Comparison of ENCODE assay signal across 21 mouse cellular contexts in the genomic region with DNA sequence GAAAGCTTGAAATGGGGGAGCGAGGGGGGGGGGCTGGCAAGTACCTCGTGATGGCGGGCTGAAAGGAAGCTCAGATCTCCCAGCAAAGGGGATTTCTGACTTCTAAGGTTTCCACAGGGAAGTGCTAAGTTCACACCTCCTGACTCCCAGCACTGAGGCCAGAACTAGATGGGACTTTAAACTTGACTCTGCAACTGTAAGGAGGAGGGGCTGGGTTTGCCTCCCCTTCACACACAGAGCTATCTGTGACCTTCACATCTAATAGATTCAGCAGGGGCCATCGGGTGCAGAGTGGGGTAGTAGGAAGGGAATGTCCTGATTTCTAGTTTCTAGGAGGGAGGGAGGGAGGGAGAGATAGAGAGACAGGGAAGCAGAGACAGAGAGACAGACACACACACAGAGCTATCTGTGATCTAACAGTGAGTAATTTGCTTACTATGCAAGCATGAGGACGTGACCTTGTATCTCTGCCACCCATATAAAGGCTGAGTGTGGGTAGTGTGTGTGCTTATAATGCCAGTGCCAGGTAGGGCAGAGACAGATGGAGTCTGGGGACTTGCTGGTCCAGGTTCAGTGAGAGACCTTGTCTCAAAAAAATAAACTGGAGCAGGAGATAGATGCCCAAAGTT.
A peak's percentile ranks its signal among the peaks of the same experiment; 100 is the strongest.
DNase-seq lines count a peak whose midpoint lies in the region; ATAC-seq and TF ChIP-seq lines count a peak whose summit lies in the region.
"Had no signal": no experiment of that assay in that cellular context is flagged by ENCODE, and none has a peak within 500 bp of the region (broad histone marks: within the 10 kb centered on the region; RNA-seq: fewer than 3 reads in every experiment).

No protein-coding gene starts in this region.

- no peak overlapping the region for H3K27ac ChIP-seq in heart, embryonic 12.5 days (ENCODE audit: poor library complexity, severe bottlenecking)
- H3K27ac ChIP-seq in heart, embryonic 11.5 days (ENCODE audit: low read depth, low read length), result no peak overlapping the region
- no peak overlapping the region for H3K27ac ChIP-seq in intestine, embryonic 14.5 days (ENCODE audit: low read depth)
- no peak overlapping the region for H3K27ac ChIP-seq in intestine, postnatal 0 days (ENCODE audit: low read depth, low read length)
- H3K27ac ChIP-seq in stomach, embryonic 14.5 days (ENCODE audit: low read length), result no peak overlapping the region
- H3K27ac ChIP-seq: embryonic facial prominence, embryonic 10.5 days; gastrocnemius, adult 2 months; lung, embryonic 15.5 days; macrophage; midbrain, embryonic 13.5 days; neural tube, embryonic 12.5 days had no signal

- H3K9me3 ChIP-seq in heart, embryonic 12.5 days (replicated peaks), result no peaks in the 10 kb centered on the region
- H3K9me3 ChIP-seq in heart, embryonic 11.5 days (replicated peaks; ENCODE audit: control insufficient read depth, low read length), result no peaks in the 10 kb centered on the region
- no peaks in the 10 kb centered on the region for H3K9me3 ChIP-seq in intestine, embryonic 14.5 days (ENCODE audit: control insufficient read depth, low read length)
- no peaks in the 10 kb centered on the region for H3K9me3 ChIP-seq in intestine, postnatal 0 days (ENCODE audit: control insufficient read depth)
- no peaks in the 10 kb centered on the region for H3K9me3 ChIP-seq in stomach, embryonic 14.5 days (ENCODE audit: control insufficient read depth, low read depth, low read length)
- H3K9me3 ChIP-seq: embryonic facial prominence, embryonic 10.5 days; lung, embryonic 15.5 days; midbrain, embryonic 13.5 days; neural tube, embryonic 12.5 days had no signal

- 18% methylated on average over 5 of the region's 5 CpGs for WGBS in heart, embryonic 12.5 days
- WGBS in heart, embryonic 11.5 days (ENCODE audit: insufficient replicate concordance), result 24% methylated on average over 5 of the region's 5 CpGs
- 27% methylated on average over 5 of the region's 5 CpGs for WGBS in intestine, embryonic 14.5 days
- whole genome bisulfite sequencing in intestine, postnatal 0 days, result 18% methylated on average over 5 of the region's 5 CpGs
- WGBS in stomach, embryonic 14.5 days, result 28% methylated on average over 5 of the region's 5 CpGs

- ATAC-seq in heart, embryonic 12.5 days (ENCODE audit: insufficient number of reproducible peaks, low FRiP score), result no peak
- no peak for ATAC-seq in heart, embryonic 11.5 days (replicated peaks; ENCODE audit: insufficient number of reproducible peaks, low FRiP score, low TSS enrichment)
- ATAC-seq in intestine, embryonic 14.5 days (replicated peaks; ENCODE audit: low FRiP score, low TSS enrichment, low read depth), result peak; percentile 76
- peak; percentile 88 for ATAC-seq in intestine, postnatal 0 days
- 0 out of 2 replicates have a peak, but pooled peaks have one; percentile 28 for ATAC-seq in stomach, embryonic 14.5 days (ENCODE audit: insufficient number of reproducible peaks, insufficient read depth, low FRiP score, low read depth)
- no peak for ATAC-seq in megakaryocyte-erythroid progenitor cell, adult 5-6 weeks (replicated peaks; ENCODE audit: low FRiP score, low TSS enrichment, poor library complexity, severe bottlenecking)
- ATAC-seq: hindbrain, embryonic 16.5 days; midbrain, embryonic 13.5 days had no signal

- H3K9ac ChIP-seq in heart, embryonic 12.5 days, result no peak overlapping the region
- H3K9ac ChIP-seq in heart, embryonic 11.5 days (ENCODE audit: low read depth, low read length), result no peak overlapping the region
- no peak overlapping the region for H3K9ac ChIP-seq in intestine, embryonic 14.5 days (ENCODE audit: low read length)
- H3K9ac ChIP-seq in intestine, postnatal 0 days (ENCODE audit: low read depth, low read length), result no peak overlapping the region
- no peak overlapping the region for H3K9ac ChIP-seq in stomach, embryonic 14.5 days (replicated peaks; ENCODE audit: low read depth, low read length)
- H3K9ac ChIP-seq: lung, embryonic 15.5 days; midbrain, embryonic 13.5 days; neural tube, embryonic 12.5 days had no signal

- H3K4me1 ChIP-seq in heart, embryonic 12.5 days (replicated peaks), result peaks cover 18% of the 10 kb centered on the region
- peaks cover 2% of the 10 kb centered on the region; the same call in 1 of the 2 replicates for H3K4me1 ChIP-seq in heart, embryonic 11.5 days (ENCODE audit: control insufficient read depth, insufficient read depth, low read length)
- H3K4me1 ChIP-seq in intestine, embryonic 14.5 days (replicated peaks; ENCODE audit: control insufficient read depth, insufficient read depth, low read length), result 0 out of 2 replicates have a peak, but pooled peaks cover 6% of the 10 kb centered on the region
- H3K4me1 ChIP-seq in intestine, postnatal 0 days (replicated peaks; ENCODE audit: control insufficient read depth, insufficient read depth, low read length), result 0 out of 2 replicates have a peak, but pooled peaks cover 3% of the 10 kb centered on the region
- H3K4me1 ChIP-seq in stomach, embryonic 14.5 days (ENCODE audit: control insufficient read depth, insufficient read depth, low read length), result peaks cover 5% of the 10 kb centered on the region; the same call in 1 of the 2 replicates

- no peak for DNase-seq in intestine, embryonic 14.5 days (ENCODE audit: low spot score)
- DNase-seq in lung, postnatal 36 days, result no peak
- DNase-seq: adrenal gland, adult 8-10 months; B cell, adult 2 months; cerebellum, adult 11 months; cerebellum, postnatal 25 days; gastrocnemius, adult 2 months; kidney, adult 2 months; kidney, postnatal 4 days; right cerebral cortex, postnatal 4 days had no signal

- peaks cover 12% of the 10 kb centered on the region; the same call in 1 of the 2 replicates for H3K27me3 ChIP-seq in heart, embryonic 12.5 days (replicated peaks)
- no peaks in the 10 kb centered on the region for H3K27me3 ChIP-seq in heart, embryonic 11.5 days (ENCODE audit: control insufficient read depth, insufficient read depth, low read length)
- no peaks in the 10 kb centered on the region for H3K27me3 ChIP-seq in intestine, embryonic 14.5 days (replicated peaks; ENCODE audit: control insufficient read depth, insufficient read depth, low read length)
- H3K27me3 ChIP-seq in intestine, postnatal 0 days (replicated peaks; ENCODE audit: control insufficient read depth, insufficient read depth, low read length), result no peaks in the 10 kb centered on the region
- H3K27me3 ChIP-seq in stomach, embryonic 14.5 days (ENCODE audit: control insufficient read depth, insufficient read depth, low read length), result no peaks in the 10 kb centered on the region
- H3K27me3 ChIP-seq: lung, embryonic 15.5 days; neural tube, embryonic 12.5 days had no signal

- H3K4me2 ChIP-seq in heart, embryonic 12.5 days, result 0 out of 2 replicates have a peak overlapping the region, but pooled peaks have one; percentile 17
- no peak overlapping the region for H3K4me2 ChIP-seq in heart, embryonic 11.5 days
- H3K4me2 ChIP-seq in intestine, embryonic 14.5 days (ENCODE audit: low read length), result no peak overlapping the region
- peak overlapping the region; percentile 10; the same call in 1 of the 2 replicates for H3K4me2 ChIP-seq in intestine, postnatal 0 days (replicated peaks; ENCODE audit: low read depth)
- H3K4me2 ChIP-seq in stomach, embryonic 14.5 days (replicated peaks; ENCODE audit: low read depth, low read length), result no peak overlapping the region
- H3K4me2 ChIP-seq: lung, embryonic 15.5 days; midbrain, embryonic 13.5 days; neural tube, embryonic 12.5 days had no signal

- H3K36me3 ChIP-seq in heart, embryonic 12.5 days, result no peaks in the 10 kb centered on the region
- H3K36me3 ChIP-seq in heart, embryonic 11.5 days (ENCODE audit: control insufficient read depth, insufficient read depth, low read length), result no peaks in the 10 kb centered on the region
- no peaks in the 10 kb centered on the region for H3K36me3 ChIP-seq in intestine, embryonic 14.5 days (ENCODE audit: control insufficient read depth, insufficient read depth, low read length)
- no peaks in the 10 kb centered on the region for H3K36me3 ChIP-seq in intestine, postnatal 0 days (ENCODE audit: control insufficient read depth, insufficient read depth)
- no peaks in the 10 kb centered on the region for H3K36me3 ChIP-seq in stomach, embryonic 14.5 days (ENCODE audit: control insufficient read depth, insufficient read depth, low read length)
- H3K36me3 ChIP-seq: embryonic facial prominence, embryonic 10.5 days; lung, embryonic 15.5 days; midbrain, embryonic 13.5 days; neural tube, embryonic 12.5 days had no signal

- TF ChIP-seq CTCF in intestine, postnatal 0 days (IDR thresholded peaks at IDR 0.05; ENCODE audit: low read depth), result no peak

- H3K4me3 ChIP-seq in heart, embryonic 12.5 days, result no peak overlapping the region
- no peak overlapping the region for H3K4me3 ChIP-seq in heart, embryonic 11.5 days (ENCODE audit: low read depth, low read length)
- H3K4me3 ChIP-seq in intestine, embryonic 14.5 days (ENCODE audit: low read depth, low read length), result no peak overlapping the region
- H3K4me3 ChIP-seq in intestine, postnatal 0 days (ENCODE audit: low read depth, low read length), result no peak overlapping the region
- H3K4me3 ChIP-seq in stomach, embryonic 14.5 days (ENCODE audit: low read depth, low read length), result no peak overlapping the region
- H3K4me3 ChIP-seq: embryonic facial prominence, embryonic 10.5 days; gastrocnemius, adult 2 months; lung, embryonic 15.5 days; midbrain, embryonic 13.5 days; neural tube, embryonic 12.5 days had no signal

Comparison
In these comparisons a context has a peak if more than half of its experiments do, and no peak if none do; other contexts are left out.
1. H3K4me2 ChIP-seq: peak in heart, embryonic 12.5 days (single experiment) and intestine, postnatal 0 days (single experiment); none in heart, embryonic 11.5 days (single experiment), intestine, embryonic 14.5 days (single experiment) and stomach, embryonic 14.5 days (single experiment).
2. ATAC-seq: peak in intestine, embryonic 14.5 days (single experiment), intestine, postnatal 0 days (single experiment) and stomach, embryonic 14.5 days (single experiment); none in heart, embryonic 12.5 days (single experiment), heart, embryonic 11.5 days (single experiment) and megakaryocyte-erythroid progenitor cell, adult 5-6 weeks (single experiment).